13 mouse cellular contexts compared by ENCODE assay signal in genomic region chr17:88328807-88329206, GRCm38 (mm10).
DNase-seq lines count a peak whose midpoint lies in the region; ATAC-seq and TF ChIP-seq lines count a peak whose summit lies in the region.
"Had no signal": no experiment of that assay in that cellular context is flagged by ENCODE, and none has a peak within 500 bp of the region (broad histone marks: within the 10 kb centered on the region; RNA-seq: fewer than 3 reads in every experiment).

No protein-coding gene starts in this region.

- H3K4me3 ChIP-seq in heart, adult 2 months, result no peak overlapping the region
- no peak overlapping the region for H3K4me3 ChIP-seq in midbrain, embryonic 14.5 days (replicated peaks; ENCODE audit: low read depth, low read length)
- no peak overlapping the region for H3K4me3 ChIP-seq in midbrain, embryonic 13.5 days (replicated peaks)
- no peak overlapping the region for H3K4me3 ChIP-seq in hindbrain, postnatal 0 days (ENCODE audit: low read length)
- no peak overlapping the region for H3K4me3 ChIP-seq in cerebellum, adult 2 months (replicated peaks; ENCODE audit: insufficient read depth, low read depth, low read length)
- H3K4me3 ChIP-seq: stomach, embryonic 15.5 days had no signal

- H3K4me1 ChIP-seq in heart, adult 2 months (ENCODE audit: control insufficient read depth, insufficient read depth, low read length), result peaks cover 7% of the 10 kb centered on the region
- peaks cover 19% of the 10 kb centered on the region for H3K4me1 ChIP-seq in midbrain, embryonic 14.5 days (ENCODE audit: control insufficient read depth, insufficient read depth, low read length)
- H3K4me1 ChIP-seq in midbrain, embryonic 13.5 days (replicated peaks), result peaks cover 36% of the 10 kb centered on the region
- H3K4me1 ChIP-seq in hindbrain, postnatal 0 days (ENCODE audit: insufficient read depth, low read length), result peaks cover 11% of the 10 kb centered on the region
- H3K4me1 ChIP-seq in cerebellum, adult 2 months (ENCODE audit: control insufficient read depth, insufficient read depth, low read length), result peaks cover 9% of the 10 kb centered on the region
- H3K4me1 ChIP-seq: stomach, embryonic 15.5 days had no signal

- H3K27ac ChIP-seq in heart, adult 2 months, result peak overlapping the region; percentile 28; the same call in 1 of the 2 replicates
- H3K27ac ChIP-seq in midbrain, embryonic 14.5 days (replicated peaks; ENCODE audit: low read depth, low read length), result no peak overlapping the region
- H3K27ac ChIP-seq in midbrain, embryonic 13.5 days, result no peak overlapping the region
- H3K27ac ChIP-seq in hindbrain, postnatal 0 days, result peak overlapping the region; percentile 36; the same call in 1 of the 2 replicates
- no peak overlapping the region for H3K27ac ChIP-seq in cerebellum, adult 2 months (ENCODE audit: insufficient read depth, low read length)
- H3K27ac ChIP-seq: stomach, embryonic 15.5 days had no signal

- H3K79me2 ChIP-seq in heart, adult 2 months (replicated peaks; ENCODE audit: control insufficient read depth, insufficient read depth, low read length), result no peaks in the 10 kb centered on the region

- no peak for TF ChIP-seq EP300 in heart, adult 2 months (IDR thresholded peaks at IDR 0.05; ENCODE audit: insufficient read depth, low read depth, low read length)

- no peaks in the 10 kb centered on the region for H3K36me3 ChIP-seq in heart, adult 2 months (ENCODE audit: control insufficient read depth, insufficient read depth, low read length)
- H3K36me3 ChIP-seq in midbrain, embryonic 14.5 days (ENCODE audit: control insufficient read depth, insufficient read depth, low read length), result no peaks in the 10 kb centered on the region
- H3K36me3 ChIP-seq in midbrain, embryonic 13.5 days, result no peaks in the 10 kb centered on the region
- no peaks in the 10 kb centered on the region for H3K36me3 ChIP-seq in hindbrain, postnatal 0 days (ENCODE audit: insufficient read depth, low read length)
- H3K36me3 ChIP-seq: stomach, embryonic 15.5 days had no signal

- no peak overlapping the region for H3K4me2 ChIP-seq in midbrain, embryonic 14.5 days (ENCODE audit: low read length)
- H3K4me2 ChIP-seq in midbrain, embryonic 13.5 days (replicated peaks), result no peak overlapping the region
- H3K4me2 ChIP-seq in hindbrain, postnatal 0 days (ENCODE audit: low read depth, low read length), result no peak overlapping the region
- H3K4me2 ChIP-seq: stomach, embryonic 15.5 days had no signal

- WGBS in heart, adult 2 months, result 49% methylated on average over 8 of the region's 8 CpGs
- 10% methylated on average over 8 of the region's 8 CpGs for WGBS in midbrain, embryonic 14.5 days
- WGBS in midbrain, embryonic 13.5 days, result 7% methylated on average over 8 of the region's 8 CpGs
- 19% methylated on average over 8 of the region's 8 CpGs for WGBS in hindbrain, postnatal 0 days
- WGBS in cerebellum, adult 2 months, result 65% methylated on average over 8 of the region's 8 CpGs

- DNase-seq in heart, adult 2 months, result no peak
- DNase-seq in heart, adult 9 months (ENCODE audit: low spot score in 2 of 2), result no peak
- DNase-seq in midbrain, embryonic 14.5 days, result peak; percentile 47
- peak; percentile 52 for DNase-seq in embryo, embryonic 10 days (ENCODE audit: low spot score)
- DNase-seq in hindbrain, postnatal 0 days (ENCODE audit: low spot score), result no peak
- no peak for DNase-seq in cerebellum, adult 2 months
- DNase-seq: adrenal gland, postnatal 10 days; heart, postnatal 14 days; liver had no signal

- TF ChIP-seq CTCF in heart, adult 2 months (IDR thresholded peaks at IDR 0.05), result no peak
- no peak for TF ChIP-seq CTCF in hindbrain, postnatal 0 days (IDR thresholded peaks at IDR 0.05; ENCODE audit: low read depth)
- TF ChIP-seq CTCF in cerebellum, adult 2 months (IDR thresholded peaks at IDR 0.05; ENCODE audit: borderline replicate concordance, insufficient read depth, low read depth, low read length), result no peak

- TF ChIP-seq POLR2A in heart, adult 2 months (IDR thresholded peaks at IDR 0.05; ENCODE audit: insufficient read depth, low read depth, low read length), result no peak
- TF ChIP-seq POLR2A in cerebellum, adult 2 months (IDR thresholded peaks at IDR 0.05; ENCODE audit: borderline replicate concordance, insufficient read depth, low read length), result no peak

- no peak for ATAC-seq in midbrain, embryonic 14.5 days (ENCODE audit: low FRiP score, low TSS enrichment)
- no peak for ATAC-seq in midbrain, embryonic 13.5 days
- 0 out of 2 replicates have a peak, but pooled peaks have one; percentile 31 for ATAC-seq in hindbrain, postnatal 0 days
- no peak for ATAC-seq in monocyte, adult 5-6 weeks (replicated peaks; ENCODE audit: insufficient number of reproducible peaks, low FRiP score, low TSS enrichment, poor library complexity, severe bottlenecking)
- ATAC-seq: intestine, postnatal 0 days had no signal

- no peaks in the 10 kb centered on the region for H3K27me3 ChIP-seq in heart, adult 2 months (ENCODE audit: control insufficient read depth, insufficient read depth, low read length)
- peaks cover 18% of the 10 kb centered on the region for H3K27me3 ChIP-seq in midbrain, embryonic 14.5 days (ENCODE audit: control insufficient read depth, insufficient read depth, low read length)
- H3K27me3 ChIP-seq in midbrain, embryonic 13.5 days, result peaks cover 60% of the 10 kb centered on the region
- H3K27me3 ChIP-seq in hindbrain, postnatal 0 days (ENCODE audit: insufficient read depth, low read length), result no peaks in the 10 kb centered on the region
- no peaks in the 10 kb centered on the region for H3K27me3 ChIP-seq in cerebellum, adult 2 months (ENCODE audit: control insufficient read depth, insufficient read depth, low read length)
- H3K27me3 ChIP-seq: stomach, embryonic 15.5 days had no signal

- peaks cover 5% of the 10 kb centered on the region; the same call in 1 of the 2 replicates for H3K9me3 ChIP-seq in midbrain, embryonic 14.5 days (ENCODE audit: control insufficient read depth, low read length)
- H3K9me3 ChIP-seq in midbrain, embryonic 13.5 days, result no peaks in the 10 kb centered on the region
- H3K9me3 ChIP-seq in hindbrain, postnatal 0 days (ENCODE audit: low read length), result no peaks in the 10 kb centered on the region
- H3K9me3 ChIP-seq: stomach, embryonic 15.5 days had no signal

- intact Hi-C loops in heart, adult 2 months (cut with DNase I), result loop anchor here (2.0 kb wide), 1 partner anchor 72 kb away; no protein-coding TSS in a partner anchor

- no peak overlapping the region for H3K9ac ChIP-seq in heart, adult 2 months (ENCODE audit: low read depth, low read length)
- no peak overlapping the region for H3K9ac ChIP-seq in midbrain, embryonic 14.5 days (replicated peaks; ENCODE audit: low read length)
- H3K9ac ChIP-seq in midbrain, embryonic 13.5 days (replicated peaks), result no peak overlapping the region
- no peak overlapping the region for H3K9ac ChIP-seq in hindbrain, postnatal 0 days (replicated peaks; ENCODE audit: low read length)
- H3K9ac ChIP-seq: stomach, embryonic 15.5 days had no signal

Comparison
In these comparisons a context has a peak if more than half of its experiments do, and no peak if none do; other contexts are left out.
1. DNase-seq: peak in midbrain, embryonic 14.5 days (single experiment) and embryo, embryonic 10 days (single experiment); none in heart, adult 2 months (0 of 2), heart, adult 9 months (0 of 2), hindbrain, postnatal 0 days (single experiment) and cerebellum, adult 2 months (0 of 2).
2. H3K27ac ChIP-seq: peak in heart, adult 2 months (single experiment) and hindbrain, postnatal 0 days (single experiment); none in midbrain, embryonic 14.5 days (single experiment), midbrain, embryonic 13.5 days (single experiment) and cerebellum, adult 2 months (single experiment).